Mouse (Mus musculus) forebrain, embryonic 13.5 days (tissue): ENCODE measurements around the gene Faap100. TPM values are rescaled to one million over a fixed set of nuclear protein-coding genes. Genes with fewer than 3 reads are reported as not detected.

ENCODE experiments used
- ATAC-seq: fragments of 200-750 bp; cut with Nextera tagmentation; 2 replicates; pipeline ENCODE4 v1.8.0; 2017
- H3K27ac ChIP-seq: fragments of 300-500 bp; sonication (generic); 2 replicates; pipeline ENCODE4 v1.5.1; 2015; ENCODE audit warnings: inconsistent platforms, mild to moderate bottlenecking, moderate library complexity
- H3K27me3 ChIP-seq: fragments of 300-500 bp; sonication (generic); 2 replicates; pipeline ENCODE4 v1.6.1; 2015; ENCODE audit warnings: mild to moderate bottlenecking, inconsistent platforms
- H3K36me3 ChIP-seq: fragments of 300-500 bp; sonication (generic); 2 replicates; pipeline ENCODE4 v1.6.1; 2015; ENCODE audit warnings: mild to moderate bottlenecking, inconsistent platforms; ENCODE audit not compliant: poor library complexity, severe bottlenecking
- H3K4me1 ChIP-seq: fragments of 300-500 bp; sonication (generic); 2 replicates; pipeline ENCODE4 v1.6.1; 2015; ENCODE audit warnings: inconsistent platforms
- H3K4me2 ChIP-seq: fragments of 300-500 bp; sonication (generic); 2 replicates; pipeline ENCODE4 v1.6.1; 2015; ENCODE audit warnings: inconsistent platforms, mild to moderate bottlenecking, moderate library complexity
- H3K4me3 ChIP-seq: fragments of 300-500 bp; sonication (generic); 2 replicates; pipeline ENCODE4 v1.5.1; 2015; ENCODE audit warnings: mild to moderate bottlenecking, inconsistent platforms
- H3K9ac ChIP-seq: fragments of 300-500 bp; sonication (generic); 2 replicates; pipeline ENCODE4 v1.6.1; 2015; ENCODE audit warnings: mild to moderate bottlenecking, inconsistent platforms
- H3K9me3 ChIP-seq: fragments of 300-500 bp; sonication (generic); replicated peaks from 2 replicates; pipeline ENCODE4 v1.6.1; 2016; ENCODE audit warnings: inconsistent platforms
- WGBS: fragments of 180-500 bp; shearing (Covaris S2); methylation state at CpG from one replicate; pipeline ENCODE4 v1.1.7; 2015; 5-methylcytosine and 5-hydroxymethylcytosine counted together
- microRNA-seq: library from miRNA; unstranded; fragments of <30 nt; microRNA quantifications from one replicate; pipeline ENCODE4, GENCODE M21; 2016
- polyA plus RNA-seq: library from polyadenylated mRNA; unstranded; fragments of >200 nt; fragmentation: Nextera tagmentation; extraction: Ambion mirVana; gene quantifications from 2 replicates; pipeline ENCODE4 v1.2.1, GENCODE M21; 2015

Faap100 gene
- polyA plus RNA-seq, 1 experiment from 2014 or later: 51.0 TPM

- Histone ChIP-seq H3K9me3 (0 out of 2 replicates have a peak, but pooled peaks cover 6% of the 10 kb centered on the region), H3K4me1 (no peaks in the 10 kb centered on the region; the same call in 1 of the 2 replicates), H3K27me3 (no peaks in the 10 kb centered on the region), H3K36me3 (no peaks in the 10 kb centered on the region), H3K4me3 (no peak overlapping the region), H3K4me2 (no peak overlapping the region), H3K27ac (no peak overlapping the region), H3K9ac (no peak overlapping the region)
- ATAC-seq: no peak
- WGBS: 79% methylated on average over 3 of the region's 3 CpGs
Observed at GRCm38 (mm10) chr11:120338786-120339185, 39.8 kb downstream of the Faap100 start.

GRCm38 (mm10) chr11:120337447-120337846, 41.1 kb downstream of the Faap100 start:
- H3K4me2 ChIP-seq: no peak overlapping the region
- H3K9ac ChIP-seq: no peak overlapping the region
- H3K27ac ChIP-seq: no peak overlapping the region
- no peaks in the 10 kb centered on the region for H3K4me1 ChIP-seq
- 0 out of 2 replicates have a peak, but pooled peaks cover 6% of the 10 kb centered on the region for H3K9me3 ChIP-seq
- no peak overlapping the region for H3K4me3 ChIP-seq
- 31% methylated on average over 2 of the region's 2 CpGs for WGBS
- no peaks in the 10 kb centered on the region for H3K27me3 ChIP-seq
- no peaks in the 10 kb centered on the region for H3K36me3 ChIP-seq
- ATAC-seq: no peak

GRCm38 (mm10) chr11:120335431-120336021, 43.0 kb downstream of the Faap100 start:
- WGBS: 80% methylated on average over 6 of the region's 6 CpGs
- 0 out of 2 replicates have a peak, but pooled peaks cover 6% of the 10 kb centered on the region for H3K9me3 ChIP-seq
- H3K4me2 ChIP-seq: no peak overlapping the region
- H3K4me1 ChIP-seq: no peaks in the 10 kb centered on the region
- H3K27me3 ChIP-seq: no peaks in the 10 kb centered on the region
- no peaks in the 10 kb centered on the region for H3K36me3 ChIP-seq
- no peak overlapping the region for H3K27ac ChIP-seq
- no peak for ATAC-seq
- no peak overlapping the region for H3K9ac ChIP-seq
- no peak overlapping the region for H3K4me3 ChIP-seq

- H3K9ac ChIP-seq: no peak overlapping the region
- H3K4me1 ChIP-seq: peaks cover 15% of the 10 kb centered on the region
- ATAC-seq: no peak
- H3K4me3 ChIP-seq: no peak overlapping the region
- H3K27ac ChIP-seq: no peak overlapping the region
- H3K36me3 ChIP-seq: no peaks in the 10 kb centered on the region
- no peak overlapping the region for H3K4me2 ChIP-seq
- WGBS: 95% methylated on average over 10 of the region's 10 CpGs
- H3K27me3 ChIP-seq: no peaks in the 10 kb centered on the region
- no peaks in the 10 kb centered on the region for H3K9me3 ChIP-seq
Observed at GRCm38 (mm10) chr11:120320156-120320555, 58.4 kb downstream of the Faap100 start.

GRCm38 (mm10) chr11:120319310-120319709, 59.3 kb downstream of the Faap100 start:
- WGBS: 89% methylated on average over 5 of the region's 5 CpGs
- Histone ChIP-seq H3K9ac (no peak overlapping the region), H3K4me2 (no peak overlapping the region), H3K36me3 (no peaks in the 10 kb centered on the region), H3K9me3 (no peaks in the 10 kb centered on the region), H3K27me3 (no peaks in the 10 kb centered on the region), H3K4me3 (no peak overlapping the region), H3K27ac (no peak overlapping the region), H3K4me1 (peaks cover 23% of the 10 kb centered on the region)
- ATAC-seq: no peak

Small RNA genes lying within 50 kb of the gene (microRNA-seq; reads per million reads assigned to microRNA genes)
- gene Gm23419 (not detected), gene Mir6935 (2.4 reads per million)

Other genes starting within 250 kb of the Faap100 start
- 76.8 and 92.2 TPM in 2 replicates for gene Slc38a10, start 227.4 kb downstream of the Faap100 start, polyA plus RNA-seq
- 17.2 TPM in 2 replicates for gene Bahcc1, start 145.8 kb downstream of the Faap100 start, polyA plus RNA-seq
- 3,229 and 3,555 TPM in 2 replicates for gene Actg1, start 30.2 kb downstream of the Faap100 start, polyA plus RNA-seq
- 1.3 and 1.7 TPM in 2 replicates for gene Fscn2, start 17.2 kb downstream of the Faap100 start, polyA plus RNA-seq
- 33.6 and 33.9 TPM in 2 replicates for gene Nploc4, start 58.9 kb upstream of the Faap100 start, polyA plus RNA-seq
- not detected in 2 replicates for gene Tspan10, start 63.9 kb upstream of the Faap100 start, polyA plus RNA-seq
- 0.19 and 0.20 TPM in 2 replicates for gene Pde6g, start 74.7 kb upstream of the Faap100 start, polyA plus RNA-seq
- 9.2 and 10.7 TPM in 2 replicates for gene Oxld1, start 79.3 kb upstream of the Faap100 start, polyA plus RNA-seq
- 30.9 and 31.3 TPM in 2 replicates for gene Ccdc137, start 79.4 kb upstream of the Faap100 start, polyA plus RNA-seq
- 49.8 and 56.5 TPM in 2 replicates for gene Arl16, start 88.8 kb upstream of the Faap100 start, polyA plus RNA-seq
- gene Mrpl12, start 105.8 kb upstream of the Faap100 start, polyA plus RNA-seq: 127 TPM in 2 replicates
- gene Slc25a10, start 113.1 kb upstream of the Faap100 start, polyA plus RNA-seq: 31.1 and 41.9 TPM in 2 replicates
- gene Gcgr, start 151.9 kb upstream of the Faap100 start, polyA plus RNA-seq: 0.08 and 0.21 TPM in 2 replicates
- 228 and 240 TPM in 2 replicates for gene Mcrip1, start 171.0 kb upstream of the Faap100 start, polyA plus RNA-seq
- gene Ppp1r27, start 172.4 kb upstream of the Faap100 start, polyA plus RNA-seq: not detected in 2 replicates
- gene P4hb, start 194.5 kb upstream of the Faap100 start, polyA plus RNA-seq: 253 and 286 TPM in 2 replicates
- gene Arhgdia, start 202.9 kb upstream of the Faap100 start, polyA plus RNA-seq: 462 and 508 TPM in 2 replicates
- gene Alyref, start 219.6 kb upstream of the Faap100 start, polyA plus RNA-seq: 420 and 488 TPM in 2 replicates
- 204 and 211 TPM in 2 replicates for gene Anapc11, start 219.7 kb upstream of the Faap100 start, polyA plus RNA-seq
- gene Npb, start 229.7 kb upstream of the Faap100 start, polyA plus RNA-seq: 0.50 TPM in 1 of 2 replicates, not detected in the other
- gene Pcyt2, start 239.2 kb upstream of the Faap100 start, polyA plus RNA-seq: 140 and 159 TPM in 2 replicates
- gene Sirt7, start 246.5 kb upstream of the Faap100 start, polyA plus RNA-seq: 42.7 and 43.1 TPM in 2 replicates